Mouse (Mus musculus) liver, postnatal 0 days (tissue): ENCODE data around the gene Rps8. TPM values are rescaled to one million over a fixed set of nuclear protein-coding genes. Genes with fewer than 3 reads are reported as not detected.

Experiments used
- ATAC-seq: fragments of 200-750 bp; cut with Nextera tagmentation; 2 replicates; pipeline ENCODE4 v1.8.0; 2017; ENCODE audit warnings: mild to moderate bottlenecking, moderate library complexity
- DNase-seq: peaks from one replicate; pipeline ENCODE4 v3.0.0-alpha.2; 2016
- H3K27ac ChIP-seq: fragments of 300-500 bp; sonication (generic); 2 replicates; pipeline ENCODE4 v1.5.1; 2014; ENCODE audit warnings: antibody characterized with exemption, moderate library complexity, mild to moderate bottlenecking, low read depth
- H3K27me3 ChIP-seq: fragments of 300-500 bp; sonication (generic); 2 replicates; pipeline ENCODE4 v1.6.1; 2014; ENCODE audit warnings: low read length, control low read depth, mixed read lengths; ENCODE audit not compliant: insufficient read depth
- H3K36me3 ChIP-seq: fragments of 300-500 bp; sonication (generic); replicated peaks from 2 replicates; pipeline ENCODE4 v1.6.1; 2014; ENCODE audit warnings: mild to moderate bottlenecking, control low read depth, low read length, moderate library complexity, mixed read lengths; ENCODE audit not compliant: insufficient read depth
- H3K4me1 ChIP-seq: fragments of 300-500 bp; sonication (generic); 2 replicates; pipeline ENCODE4 v1.6.1; 2014; ENCODE audit warnings: antibody characterized with exemption, mild to moderate bottlenecking, control low read depth; ENCODE audit not compliant: insufficient read depth
- H3K4me2 ChIP-seq: fragments of 300-500 bp; sonication (generic); 2 replicates; pipeline ENCODE4 v1.6.1; 2014; ENCODE audit warnings: low read depth, mild to moderate bottlenecking, low read length, moderate library complexity, mixed read lengths
- H3K4me3 ChIP-seq: fragments of 300-500 bp; sonication (generic); 2 replicates; pipeline ENCODE4 v1.5.1; 2014; ENCODE audit warnings: low read depth, low read length
- H3K9ac ChIP-seq: fragments of 300-500 bp; sonication (generic); replicated peaks from 2 replicates; pipeline ENCODE4 v1.6.1; 2014; ENCODE audit warnings: mild to moderate bottlenecking, moderate library complexity
- H3K9me3 ChIP-seq: fragments of 300-500 bp; sonication (generic); 2 replicates; pipeline ENCODE4 v1.6.1; 2016; ENCODE audit warnings: mild to moderate bottlenecking, control low read depth, low read length, mixed read lengths
- CTCF ChIP-seq: sonication (generic); IDR thresholded peaks from 2 replicates; pipeline ENCODE4 v1.5.1; 2016; ENCODE audit warnings: antibody characterized with exemption, low read depth
- EP300 ChIP-seq: IDR thresholded peaks from 2 replicates; pipeline ENCODE4 v1.6.1; 2016; ENCODE audit warnings: antibody characterized with exemption, low read depth, mild to moderate bottlenecking
- WGBS: fragments of 180-500 bp; shearing (Covaris S2); extraction: QIAGEN DNeasy Blood & Tissue Kit; methylation state at CpG from one replicate; pipeline ENCODE4 v1.1.7; 2014; ENCODE audit not compliant: insufficient replicate concordance; 5-methylcytosine and 5-hydroxymethylcytosine counted together
- polyA plus RNA-seq: library from polyadenylated mRNA; unstranded; fragments of >200 nt; fragmentation: Nextera tagmentation; extraction: Ambion mirVana; gene quantifications from 2 replicates; pipeline ENCODE4 v1.2.1, GENCODE M21; 2015

The Rps8 gene
- polyA plus RNA-seq, 1 experiment from 2014 or later = 557 TPM

GRCm38 (mm10) chr4:117133817-117134600, 22.0 kb downstream of the Rps8 start, which contains the start of gene Plk3:
Gene Plk3 (minus strand): TSS chr4:117133963.
- Histone ChIP-seq H3K9ac (peak within 1 kb of the TSS; percentile 88), H3K9me3 (no peaks in the 10 kb centered on the region), H3K27ac (peak within 1 kb of the TSS; percentile 85), H3K27me3 (peaks cover 17% of the 10 kb centered on the region), H3K4me2 (peak within 1 kb of the TSS; percentile 98), H3K36me3 (peaks cover 13% of the 10 kb centered on the region), H3K4me3 (peak within 1 kb of the TSS; percentile 92), H3K4me1 (peaks cover 30% of the 10 kb centered on the region)
- peak; percentile 98 for DNase-seq
- WGBS = 3% methylated on average over 41 of the region's 48 CpGs
- peak; percentile 71 for ATAC-seq
- TF ChIP-seq EP300 (peak; percentile 37; the same call in 1 of the 2 replicates), CTCF (peak; percentile 15; the same call in 1 of the 2 replicates)

DNA sequence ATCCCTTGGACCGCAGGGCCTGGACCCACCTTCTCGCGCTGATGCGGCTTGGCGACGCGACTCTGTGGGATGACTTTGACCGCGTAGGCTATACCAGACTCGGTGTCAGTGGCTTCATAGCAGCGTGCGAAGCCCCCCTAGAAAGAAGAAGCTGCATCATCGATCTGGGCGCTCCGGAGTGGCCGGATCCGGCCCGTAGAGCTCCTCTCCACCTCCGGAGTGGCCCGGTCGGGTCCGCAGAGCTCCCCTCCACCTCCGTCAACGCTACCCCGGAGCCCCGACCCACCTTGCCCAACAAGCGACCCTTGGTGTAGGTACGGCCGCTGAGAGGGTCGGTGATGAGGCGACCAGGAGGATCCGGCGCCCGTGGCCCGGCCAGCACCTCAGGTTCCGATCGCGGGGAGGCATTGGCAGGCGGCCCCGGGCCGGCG, 22.7 kb downstream of the Rps8 start:
- peak overlapping the region; percentile 92 for H3K4me3 ChIP-seq
- H3K4me2 ChIP-seq = peak overlapping the region; percentile 98
- H3K9ac ChIP-seq = peak overlapping the region; percentile 88
- DNase-seq (no peak), ATAC-seq (no peak)
- H3K27me3 ChIP-seq = peaks cover 17% of the 10 kb centered on the region
- under 1% methylated on average over 41 of the region's 42 CpGs for WGBS
- peak overlapping the region; percentile 72; the same call in 1 of the 2 replicates for H3K27ac ChIP-seq
- no peaks in the 10 kb centered on the region for H3K9me3 ChIP-seq
- H3K36me3 ChIP-seq = peaks cover 19% of the 10 kb centered on the region
- TF ChIP-seq CTCF = no peak
- peaks cover 30% of the 10 kb centered on the region for H3K4me1 ChIP-seq

DNA sequence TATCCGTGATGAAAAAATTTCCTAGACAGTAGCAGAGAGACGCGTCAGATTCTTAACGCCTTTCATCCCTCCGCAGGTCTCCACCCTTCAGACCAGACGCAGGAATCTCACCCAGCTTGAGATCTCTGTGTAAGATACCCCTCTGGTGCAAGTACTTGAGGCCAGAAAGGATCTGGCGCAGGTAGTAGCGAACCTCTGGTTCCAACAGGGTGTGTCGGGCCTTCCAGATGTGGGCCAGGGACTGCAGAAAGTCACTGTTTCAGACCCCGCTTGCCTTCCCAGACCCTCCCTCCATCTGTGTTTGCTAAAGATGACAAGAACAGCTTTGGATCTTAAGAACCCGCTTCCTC, 23.3 kb downstream of the Rps8 start:
- Histone ChIP-seq H3K27me3 (peaks cover 17% of the 10 kb centered on the region), H3K4me1 (peaks cover 30% of the 10 kb centered on the region), H3K36me3 (peaks cover 25% of the 10 kb centered on the region), H3K27ac (no peak overlapping the region), H3K4me2 (peak overlapping the region; percentile 98), H3K4me3 (peak overlapping the region; percentile 92), H3K9me3 (no peaks in the 10 kb centered on the region), H3K9ac (peak overlapping the region; percentile 88)
- ATAC-seq (no peak), DNase-seq (no peak)
- TF ChIP-seq CTCF = no peak
- no peak for TF ChIP-seq EP300
- 33% methylated on average over 11 of the region's 11 CpGs for WGBS

DNA sequence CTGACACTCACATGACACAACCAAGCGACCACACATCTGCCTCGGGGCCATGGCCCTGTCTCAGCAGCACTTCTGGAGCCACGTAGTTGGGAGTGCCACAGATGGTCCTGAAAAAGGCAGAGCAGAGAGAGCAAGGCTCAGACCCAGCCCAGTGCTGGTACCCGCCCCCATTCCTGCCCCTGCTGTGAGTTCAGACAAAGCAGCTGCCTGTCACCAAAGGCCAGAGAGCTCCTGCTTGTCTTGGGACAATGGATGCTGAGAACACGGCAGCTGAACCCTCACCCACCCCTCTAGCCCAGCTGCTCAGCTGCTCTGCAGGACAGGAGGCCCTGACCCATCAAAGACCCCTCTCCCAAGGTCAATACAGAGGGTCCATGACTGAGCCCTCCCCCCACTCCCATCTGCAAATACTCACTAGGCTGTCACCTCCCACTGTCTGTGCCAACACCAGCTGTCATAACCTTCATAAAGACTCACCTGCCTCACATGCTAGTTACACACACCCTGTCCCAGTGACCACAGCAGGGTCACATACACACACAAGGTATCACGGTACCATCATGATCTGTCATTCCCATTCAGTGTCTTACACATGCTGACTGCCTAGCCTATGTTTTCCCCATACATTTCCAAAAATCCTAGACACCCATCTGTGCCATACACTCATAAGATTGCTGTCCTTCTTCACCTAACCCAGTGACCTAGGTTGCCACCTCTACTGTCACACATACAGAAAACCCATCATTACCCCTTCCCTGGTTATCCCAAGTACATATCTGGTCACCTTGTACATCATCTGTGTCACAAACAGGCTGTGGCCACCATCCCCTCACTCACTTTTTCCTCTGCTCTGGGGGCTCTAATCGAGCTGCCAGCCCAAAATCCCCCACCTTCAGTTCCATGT, 23.9 kb downstream of the Rps8 start:
- TF ChIP-seq CTCF = no peak
- Histone ChIP-seq H3K27ac (no peak overlapping the region), H3K4me1 (peaks cover 33% of the 10 kb centered on the region), H3K9me3 (no peaks in the 10 kb centered on the region), H3K27me3 (peaks cover 17% of the 10 kb centered on the region), H3K36me3 (peaks cover 25% of the 10 kb centered on the region), H3K4me2 (peak overlapping the region; percentile 98), H3K4me3 (peak overlapping the region; percentile 92), H3K9ac (peak overlapping the region; percentile 88)
- DNase-seq = no peak
- ATAC-seq = no peak
- WGBS = 55% methylated on average over 7 of the region's 7 CpGs

DNA sequence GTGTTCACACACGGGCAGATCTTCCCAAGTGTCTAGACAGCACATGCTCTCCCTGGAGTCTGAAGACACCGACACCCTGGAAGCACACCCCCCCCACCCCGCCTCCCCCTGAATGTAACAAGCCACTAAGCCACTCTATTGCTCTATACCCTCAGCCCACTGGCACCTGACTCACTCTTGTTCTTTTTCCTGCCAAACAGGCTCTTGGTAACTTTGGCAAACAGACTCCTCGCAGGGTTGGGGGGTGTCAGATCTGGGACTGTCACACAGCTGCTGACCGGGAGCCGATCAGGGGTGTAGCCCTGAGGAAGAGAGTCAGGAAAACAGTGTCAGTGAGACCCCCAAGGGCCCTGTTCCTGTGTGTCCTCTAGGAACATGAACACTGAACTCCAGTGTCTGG, 24.8 kb downstream of the Rps8 start:
- Histone ChIP-seq H3K9me3 (no peaks in the 10 kb centered on the region), H3K4me1 (peaks cover 39% of the 10 kb centered on the region), H3K27ac (no peak overlapping the region)

GRCm38 (mm10) chr4:117130790-117131189, 25.3 kb downstream of the Rps8 start:
- H3K27ac ChIP-seq = no peak overlapping the region

More for the DNA sequence above, 24.8 kb downstream of the Rps8 start:
- WGBS = 84% methylated on average over 6 of the region's 6 CpGs
- peaks cover 17% of the 10 kb centered on the region for H3K27me3 ChIP-seq
- H3K9ac ChIP-seq = no peak overlapping the region
- H3K36me3 ChIP-seq = peaks cover 25% of the 10 kb centered on the region
- peak overlapping the region; percentile 98; the same call in 1 of the 2 replicates for H3K4me2 ChIP-seq
- ATAC-seq (no peak), DNase-seq (no peak)
- TF ChIP-seq CTCF (no peak), EP300 (no peak)
- 0 out of 2 replicates have a peak overlapping the region, but pooled peaks have one; percentile 92 for H3K4me3 ChIP-seq

More at GRCm38 (mm10) chr4:117130790-117131189, 25.3 kb downstream of the Rps8 start:
- H3K4me3 ChIP-seq = no peak overlapping the region
- H3K27me3 ChIP-seq = peaks cover 17% of the 10 kb centered on the region
- no peak for ATAC-seq
- peaks cover 39% of the 10 kb centered on the region for H3K4me1 ChIP-seq
- no peak for DNase-seq
- H3K9ac ChIP-seq = no peak overlapping the region
- TF ChIP-seq EP300 (no peak), CTCF (no peak)
- 81% methylated on average over 6 of the region's 6 CpGs for WGBS
- peaks cover 25% of the 10 kb centered on the region for H3K36me3 ChIP-seq
- H3K9me3 ChIP-seq = no peaks in the 10 kb centered on the region
- no peak overlapping the region for H3K4me2 ChIP-seq
